Mouse (Mus musculus) forebrain, embryonic 15.5 days (tissue): ENCODE data around the gene Synj2bp. TPM values are rescaled to one million over a fixed set of nuclear protein-coding genes. Genes with fewer than 3 reads are reported as not detected.
"Not testable (repeated sequence)": the region's sequence is repeated elsewhere in the genome, so short reads cannot be mapped to it uniquely, and the experiment has no call there.

Source experiments
- ATAC-seq: fragments of 200-750 bp; cut with Nextera tagmentation; replicated peaks from 2 replicates; pipeline ENCODE4 v1.8.0; 2017; ENCODE audit warnings: mild to moderate bottlenecking, moderate TSS enrichment, moderate library complexity
- H3K27ac ChIP-seq: fragments of 300-500 bp; sonication (generic); replicated peaks from 2 replicates; pipeline ENCODE4 v1.5.1; 2015; ENCODE audit warnings: mild to moderate bottlenecking, inconsistent platforms
- H3K27me3 ChIP-seq: fragments of 300-500 bp; sonication (generic); 2 replicates; pipeline ENCODE4 v1.6.1; 2015; ENCODE audit warnings: inconsistent platforms
- H3K36me3 ChIP-seq: fragments of 300-500 bp; sonication (generic); 2 replicates; pipeline ENCODE4 v1.6.1; 2015; ENCODE audit warnings: mild to moderate bottlenecking, inconsistent platforms
- H3K4me1 ChIP-seq: fragments of 300-500 bp; sonication (generic); 2 replicates; pipeline ENCODE4 v1.6.1; 2015; ENCODE audit warnings: inconsistent platforms
- H3K4me2 ChIP-seq: fragments of 300-500 bp; sonication (generic); replicated peaks from 2 replicates; pipeline ENCODE4 v1.6.1; 2015; ENCODE audit warnings: mild to moderate bottlenecking, inconsistent platforms
- H3K4me3 ChIP-seq: fragments of 300-500 bp; sonication (generic); 2 replicates; pipeline ENCODE4 v1.5.1; 2015; ENCODE audit warnings: mild to moderate bottlenecking, inconsistent platforms
- H3K9ac ChIP-seq: fragments of 300-500 bp; sonication (generic); replicated peaks from 2 replicates; pipeline ENCODE4 v1.6.1; 2015; ENCODE audit warnings: mild to moderate bottlenecking, inconsistent platforms
- H3K9me3 ChIP-seq: fragments of 300-500 bp; sonication (generic); 2 replicates; pipeline ENCODE4 v1.6.1; 2016; ENCODE audit warnings: inconsistent platforms
- WGBS: fragments of 180-500 bp; shearing (Covaris S2); methylation state at CpG from one replicate; pipeline ENCODE4 v1.1.7; 2015; ENCODE audit warnings: mixed read lengths; 5-methylcytosine and 5-hydroxymethylcytosine counted together
- polyA plus RNA-seq: library from polyadenylated mRNA; unstranded; fragments of >200 nt; fragmentation: Nextera tagmentation; extraction: Ambion mirVana; gene quantifications from 2 replicates; pipeline ENCODE4 v1.2.1, GENCODE M21; 2015

The Synj2bp gene
- 32.3 and 36.0 TPM in 2 replicates for polyA plus RNA-seq

DNA sequence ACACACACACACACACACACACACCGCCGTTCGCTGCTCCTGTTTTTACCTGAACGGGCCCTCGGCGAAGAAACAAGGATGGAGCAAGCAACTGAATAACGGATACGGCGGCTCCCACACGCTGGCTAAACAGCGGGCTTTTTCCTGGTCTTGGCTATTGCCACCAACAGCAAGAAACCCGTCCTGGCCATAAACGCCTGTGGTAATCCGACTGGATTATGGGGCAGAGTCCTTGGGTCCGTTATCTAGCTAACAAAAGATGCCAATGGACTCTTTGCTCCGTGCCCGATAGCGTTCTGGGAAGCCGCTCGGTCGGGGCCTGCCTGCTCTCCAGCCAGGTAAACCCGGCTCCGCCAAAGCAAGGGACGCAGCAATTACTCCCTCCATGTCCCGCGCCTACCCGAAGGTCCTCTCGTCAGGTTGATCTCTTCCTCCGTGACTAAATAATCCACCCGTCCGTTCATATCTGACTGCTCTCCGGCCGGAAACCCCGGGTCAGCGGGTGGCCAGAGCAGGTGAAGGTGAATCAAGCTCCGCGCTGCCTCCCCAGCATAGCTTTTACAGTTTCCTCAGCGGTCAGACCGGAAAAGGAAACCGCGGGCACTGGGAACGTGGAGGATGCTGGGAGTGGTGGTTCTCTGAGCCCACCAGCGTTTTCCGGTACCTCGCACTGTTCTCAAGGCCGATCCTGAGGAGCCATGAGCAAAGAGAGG lies at the start of gene Synj2bp, which contains the start of gene Gm20498:
Gene Synj2bp, minus strand, starts transcription at position 596 of the 713 bp plus-strand sequence.
Gene Gm20498, minus strand, starts transcription at position 590 of the 713 bp plus-strand sequence.
- Histone ChIP-seq H3K4me1 (peaks cover 15% of the 10 kb centered on the region), H3K9me3 (no peaks in the 10 kb centered on the region), H3K36me3 (no peaks in the 10 kb centered on the region), H3K27me3 (no peaks in the 10 kb centered on the region), H3K27ac (peak within 1 kb of the TSS; percentile 71), H3K4me3 (peak within 1 kb of the TSS; percentile 83), H3K9ac (peak within 1 kb of the TSS; percentile 88), H3K4me2 (peak within 1 kb of the TSS; percentile 66)
- under 1% methylated on average over 46 of the region's 46 CpGs for WGBS
- ATAC-seq, result peak; percentile 97

DNA sequence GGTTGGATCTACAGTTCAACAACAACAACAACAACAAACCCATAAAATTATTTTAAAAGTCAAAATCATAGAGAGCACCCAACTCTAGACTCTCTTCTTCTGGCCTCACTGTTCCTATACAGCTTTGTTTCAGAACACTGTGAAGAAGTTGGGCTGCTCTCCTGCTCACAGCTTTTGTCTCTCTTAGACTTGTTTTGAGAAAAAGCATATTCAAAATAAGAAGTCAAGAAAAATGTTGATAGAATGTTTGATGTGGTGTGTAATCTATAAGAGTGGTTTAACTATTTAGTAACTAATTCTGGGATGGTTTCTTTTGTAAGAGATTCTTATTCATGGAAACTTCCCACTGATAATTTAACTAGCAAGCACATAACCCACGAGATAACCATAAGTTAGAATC lies 35.7 kb upstream of the Synj2bp start, which contains the start of gene Adam21:
Gene Adam21, minus strand, starts transcription at position 101 of the 400 bp plus-strand sequence.
- H3K27ac ChIP-seq, result no peak within 1 kb of the TSS
- WGBS, result 86% methylated on average over 1 of the region's 1 CpGs
- no peaks in the 10 kb centered on the region for H3K9me3 ChIP-seq
- H3K4me1 ChIP-seq, result no peaks in the 10 kb centered on the region
- H3K4me2 ChIP-seq, result no peak within 1 kb of the TSS
- ATAC-seq, result no peak
- H3K36me3 ChIP-seq, result peaks cover 14% of the 10 kb centered on the region
- H3K27me3 ChIP-seq, result no peaks in the 10 kb centered on the region
- no peak within 1 kb of the TSS for H3K9ac ChIP-seq
- H3K4me3 ChIP-seq, result no peak within 1 kb of the TSS

DNA sequence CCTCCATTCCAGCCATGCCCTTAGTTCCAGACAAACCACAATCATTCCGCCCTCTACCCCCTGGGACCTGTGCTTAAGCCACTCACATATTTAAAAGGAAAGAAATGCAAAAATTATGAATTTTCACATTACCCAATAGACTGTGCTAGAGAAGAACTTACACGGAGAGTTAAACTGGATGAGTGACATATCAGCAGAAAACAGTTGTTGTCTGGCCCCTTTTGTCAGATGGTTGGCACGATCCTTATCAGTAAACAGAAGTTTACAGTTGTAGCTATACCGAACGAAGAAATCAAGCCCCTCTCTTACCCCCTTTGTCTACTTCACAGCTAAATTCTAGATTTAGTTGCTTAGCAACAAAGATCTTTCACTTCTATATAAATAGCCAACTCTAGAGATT lies 35.2 kb upstream of the Synj2bp start:
- no peak overlapping the region for H3K4me3 ChIP-seq
- no peak overlapping the region for H3K4me2 ChIP-seq
- H3K27me3 ChIP-seq, result no peaks in the 10 kb centered on the region
- no peaks in the 10 kb centered on the region for H3K9me3 ChIP-seq
- no peak overlapping the region for H3K9ac ChIP-seq
- 87% methylated on average over 5 of the region's 5 CpGs for WGBS
- H3K36me3 ChIP-seq, result peaks cover 11% of the 10 kb centered on the region
- H3K4me1 ChIP-seq, result no peaks in the 10 kb centered on the region
- no peak overlapping the region for H3K27ac ChIP-seq
- ATAC-seq, result no peak

DNA sequence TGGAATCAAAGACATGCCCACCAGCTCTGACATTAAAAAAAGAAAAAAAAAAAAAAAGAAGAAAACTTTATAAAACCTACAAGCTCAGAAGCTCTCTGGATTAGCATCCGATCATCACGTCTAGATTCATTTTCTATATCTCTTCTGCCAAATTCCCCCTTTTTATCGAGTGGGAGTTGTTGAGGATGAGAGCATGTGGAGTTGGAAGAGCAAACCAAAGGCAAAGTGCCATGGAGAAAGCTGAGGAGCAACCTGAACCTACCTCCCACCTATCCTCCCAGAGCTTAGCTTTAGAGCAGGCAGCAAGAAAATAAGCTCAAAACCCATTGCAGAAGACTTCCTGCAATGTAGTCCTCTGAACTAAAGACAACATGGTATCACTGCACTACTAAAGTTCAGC lies 31.5 kb upstream of the Synj2bp start:
- no peaks in the 10 kb centered on the region for H3K9me3 ChIP-seq
- WGBS, result 96% methylated on average over 3 of the region's 3 CpGs
- no peak overlapping the region for H3K27ac ChIP-seq
- no peaks in the 10 kb centered on the region for H3K27me3 ChIP-seq
- no peaks in the 10 kb centered on the region for H3K4me1 ChIP-seq
- H3K9ac ChIP-seq, result no peak overlapping the region
- no peak overlapping the region for H3K4me2 ChIP-seq
- no peak overlapping the region for H3K4me3 ChIP-seq
- ATAC-seq, result no peak
- no peaks in the 10 kb centered on the region for H3K36me3 ChIP-seq

DNA sequence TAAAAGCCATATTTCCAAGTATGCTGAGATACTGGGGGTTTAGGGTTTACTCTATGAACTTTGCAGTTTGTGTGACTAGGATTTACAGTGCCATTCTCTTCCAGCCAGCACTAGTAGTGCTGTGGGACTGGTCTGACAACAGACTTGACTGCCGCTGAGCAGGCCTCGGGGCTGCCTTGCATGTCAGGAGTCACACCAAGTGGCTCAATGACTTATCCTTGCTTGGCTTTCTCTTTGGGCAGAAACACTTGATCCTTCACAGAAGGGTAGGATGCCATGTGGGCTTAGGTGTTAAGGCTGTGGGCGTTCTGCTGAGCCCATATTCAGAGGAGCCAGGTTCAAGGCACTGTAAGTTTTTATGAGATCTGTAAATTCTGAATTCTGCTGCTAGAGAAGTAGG lies 16.6 kb upstream of the Synj2bp start:
- Histone ChIP-seq H3K4me2 (no peak overlapping the region), H3K27ac (no peak overlapping the region), H3K9ac (no peak overlapping the region), H3K4me1 (no peaks in the 10 kb centered on the region), H3K4me3 (no peak overlapping the region), H3K9me3 (no peaks in the 10 kb centered on the region), H3K27me3 (no peaks in the 10 kb centered on the region), H3K36me3 (no peaks in the 10 kb centered on the region)
- no peak for ATAC-seq
- 91% methylated on average over 3 of the region's 3 CpGs for WGBS

DNA sequence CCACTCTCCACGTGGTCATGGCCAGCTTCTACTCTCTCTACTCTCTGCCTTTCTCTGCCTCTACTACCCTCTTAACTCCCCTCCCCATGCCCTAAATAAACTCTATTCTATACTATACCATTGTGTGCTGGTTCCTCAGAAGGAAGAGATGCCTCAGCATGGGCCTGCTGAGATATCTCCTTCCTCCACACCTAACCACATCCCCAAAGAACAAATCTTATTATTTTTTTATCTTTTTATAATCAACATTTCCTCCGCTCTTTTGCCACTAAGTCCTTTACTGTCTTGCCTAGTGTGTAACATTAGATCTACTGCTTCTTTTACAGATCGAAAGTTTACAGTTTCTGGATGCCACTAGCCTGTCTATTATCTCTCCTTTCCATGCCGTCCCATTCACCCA lies 14.5 kb upstream of the Synj2bp start:
- no peak overlapping the region for H3K27ac ChIP-seq
- H3K4me1 ChIP-seq, result no peaks in the 10 kb centered on the region
- 74% methylated on average over 4 of the region's 4 CpGs for WGBS
- H3K4me3 ChIP-seq, result no peak overlapping the region
- ATAC-seq, result no peak
- no peaks in the 10 kb centered on the region for H3K36me3 ChIP-seq
- no peaks in the 10 kb centered on the region for H3K27me3 ChIP-seq
- no peaks in the 10 kb centered on the region for H3K9me3 ChIP-seq
- H3K9ac ChIP-seq, result no peak overlapping the region
- no peak overlapping the region for H3K4me2 ChIP-seq

DNA sequence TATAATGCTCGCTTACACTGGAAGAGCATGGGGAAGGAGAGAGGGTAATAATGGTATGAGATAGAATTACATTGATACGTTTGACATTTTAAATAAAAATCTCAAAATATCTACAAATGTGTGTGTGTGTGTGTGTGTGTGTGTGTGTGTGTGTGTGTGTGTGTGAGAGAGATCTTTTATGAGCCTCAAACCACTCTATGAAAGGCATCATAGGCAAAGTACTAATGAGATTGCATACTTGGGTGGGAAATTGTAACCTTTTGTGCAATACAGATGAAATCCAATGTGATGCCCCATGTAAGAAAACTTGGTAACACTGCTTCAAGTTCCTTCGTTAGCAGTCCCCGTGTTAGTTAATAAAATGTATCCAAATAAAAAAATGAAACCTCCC lies 313 bp upstream of the Synj2bp start:
- Histone ChIP-seq H3K4me2 (peak overlapping the region; percentile 66), H3K27ac (peak overlapping the region; percentile 71), H3K27me3 (no peaks in the 10 kb centered on the region), H3K4me1 (peaks cover 15% of the 10 kb centered on the region), H3K4me3 (peak overlapping the region; percentile 83), H3K36me3 (no peaks in the 10 kb centered on the region), H3K9ac (peak overlapping the region; percentile 88), H3K9me3 (no peaks in the 10 kb centered on the region)
- ATAC-seq, result no peak; the same call in 1 of the 2 replicates
- WGBS, result 35% methylated on average over 4 of the region's 4 CpGs

DNA sequence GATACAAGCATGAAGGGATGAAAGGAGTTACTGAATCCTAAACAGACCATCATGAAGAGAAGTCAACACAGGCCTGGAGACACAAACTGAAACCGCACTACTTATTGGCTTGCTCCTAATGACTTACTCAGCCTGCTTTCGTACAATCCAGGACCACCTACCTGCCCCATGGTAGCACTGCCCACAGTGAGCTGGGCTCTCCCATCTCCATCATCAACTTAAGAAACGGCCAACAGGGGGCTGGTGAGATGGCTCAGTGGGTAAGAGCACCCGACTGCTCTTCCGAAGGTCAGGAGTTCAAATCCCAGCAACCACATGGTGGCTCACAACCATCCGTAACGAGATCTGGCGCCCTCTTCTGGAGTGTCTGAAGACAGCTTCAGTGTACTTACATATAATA lies 2.1 kb downstream of the Synj2bp start:
- H3K9ac ChIP-seq, H3K27me3 ChIP-seq, H3K36me3 ChIP-seq, H3K4me3 ChIP-seq, H3K4me2 ChIP-seq, H3K9me3 ChIP-seq, ATAC-seq, H3K27ac ChIP-seq: not testable (repeated sequence)
- H3K4me1 ChIP-seq, result peaks cover 15% of the 10 kb centered on the region
- WGBS, result 71% methylated on average over 8 of the region's 8 CpGs

DNA sequence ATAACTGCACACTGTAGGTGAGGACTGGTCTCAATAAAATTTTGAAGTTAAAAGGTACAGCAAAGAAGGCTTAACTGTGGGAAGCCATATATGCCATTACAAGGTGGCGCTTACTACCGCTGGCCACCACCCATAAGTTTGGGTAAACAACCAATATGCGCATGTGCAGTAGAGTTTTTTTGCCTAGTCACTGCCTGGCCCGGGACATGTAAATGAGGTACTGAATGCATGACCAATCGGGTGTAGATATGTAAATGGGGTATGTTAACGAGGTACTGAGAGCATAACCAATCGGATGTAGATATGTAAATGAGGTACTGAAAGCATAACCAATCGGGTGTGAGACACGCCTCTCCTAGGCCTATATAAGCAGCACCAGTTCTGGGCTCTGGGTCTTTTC lies 35.8 kb downstream of the Synj2bp start:
- 97% methylated on average over 9 of the region's 9 CpGs for WGBS

DNA sequence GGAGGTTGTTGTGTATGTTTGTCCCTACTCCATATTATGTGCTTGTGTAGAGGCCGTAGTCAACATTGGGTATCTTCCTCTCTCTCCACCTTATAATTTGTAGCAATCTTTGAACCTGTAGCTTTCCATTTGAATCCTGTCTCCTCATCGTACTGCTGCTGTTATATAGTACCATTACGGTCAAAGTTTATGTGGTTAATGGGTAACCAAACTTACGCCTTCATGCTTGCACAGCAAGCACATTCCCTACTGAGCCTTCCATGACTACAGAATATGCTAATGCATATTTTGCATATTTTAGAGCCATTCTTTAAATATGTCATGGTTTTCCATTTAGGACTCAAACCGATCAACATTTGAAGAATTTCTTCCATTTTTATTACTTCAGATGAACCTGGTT lies 42.2 kb downstream of the Synj2bp start:
- H3K27me3 ChIP-seq, result no peaks in the 10 kb centered on the region
- peaks cover 3% of the 10 kb centered on the region; the same call in 1 of the 2 replicates for H3K36me3 ChIP-seq
- no peaks in the 10 kb centered on the region for H3K9me3 ChIP-seq
- no peak overlapping the region for H3K4me3 ChIP-seq
- WGBS, result 97% methylated on average over 5 of the region's 5 CpGs
- no peaks in the 10 kb centered on the region for H3K4me1 ChIP-seq
- no peak overlapping the region for H3K27ac ChIP-seq
- H3K9ac ChIP-seq, result no peak overlapping the region
- no peak for ATAC-seq
- no peak overlapping the region for H3K4me2 ChIP-seq

More for the DNA sequence above, 35.8 kb downstream of the Synj2bp start:
- H3K4me1 ChIP-seq, H3K4me2 ChIP-seq, H3K9ac ChIP-seq, H3K9me3 ChIP-seq, H3K27me3 ChIP-seq, H3K4me3 ChIP-seq, ATAC-seq, H3K27ac ChIP-seq: not testable (repeated sequence)
- H3K36me3 ChIP-seq, result peaks cover 13% of the 10 kb centered on the region

DNA sequence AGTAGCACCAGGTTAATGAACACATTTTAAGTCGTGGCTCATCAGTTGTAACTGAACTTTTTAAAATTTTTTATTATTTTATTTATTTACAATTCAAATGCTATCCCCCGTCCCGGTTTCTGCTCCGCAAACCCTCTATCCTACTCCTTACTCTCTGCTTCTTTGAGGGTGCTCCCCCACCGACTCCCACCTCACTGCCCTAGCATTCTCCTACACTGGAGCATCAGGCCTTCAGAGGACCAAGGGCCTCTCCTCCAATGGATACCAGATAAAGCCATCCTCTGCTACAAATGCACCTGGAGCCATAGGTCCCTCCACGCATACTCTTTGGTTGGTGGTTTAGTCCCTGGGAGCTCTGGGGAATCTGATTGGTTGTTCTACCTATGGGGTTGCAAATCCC lies 47.4 kb downstream of the Synj2bp start:
- peak overlapping the region; percentile 97; the same call in 1 of the 2 replicates for H3K27ac ChIP-seq

DNA sequence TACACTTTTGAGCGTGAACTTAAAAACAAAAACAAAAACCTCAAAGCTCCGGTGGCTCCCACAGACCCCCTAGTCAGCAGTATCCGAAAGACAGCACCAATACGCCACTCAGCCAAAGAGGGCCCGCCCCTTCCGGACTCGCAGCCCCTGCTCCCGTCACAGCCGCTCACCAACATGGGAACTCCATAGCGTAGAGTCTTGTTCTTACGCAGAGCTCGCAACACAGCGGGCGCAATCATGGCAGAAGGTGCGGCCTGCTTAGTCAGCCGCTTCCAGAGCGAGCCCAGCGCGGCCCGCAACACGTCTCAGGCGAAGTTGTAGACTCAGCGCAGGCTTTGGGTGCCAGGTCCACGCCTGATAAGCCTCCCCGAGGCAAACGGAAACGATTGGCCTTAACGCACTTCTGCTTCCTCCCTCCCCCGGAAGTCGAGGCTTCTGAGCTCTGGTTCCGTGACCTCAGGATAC lies 48.0 kb downstream of the Synj2bp start, which contains the start of gene Cox16:
Gene Cox16, minus strand, starts transcription at position 401 of the 465 bp plus-strand sequence.
- peaks cover 9% of the 10 kb centered on the region for H3K4me1 ChIP-seq
- H3K27me3 ChIP-seq, result no peaks in the 10 kb centered on the region
- no peaks in the 10 kb centered on the region for H3K9me3 ChIP-seq
- H3K9ac ChIP-seq, result peak within 1 kb of the TSS; percentile 72
- ATAC-seq, result peak; percentile 99
- peak within 1 kb of the TSS; percentile 89 for H3K4me3 ChIP-seq
- peak within 1 kb of the TSS; percentile 65 for H3K4me2 ChIP-seq
- H3K27ac ChIP-seq, result peak within 1 kb of the TSS; percentile 97
- WGBS, result under 1% methylated on average over 31 of the region's 31 CpGs
- no peaks in the 10 kb centered on the region for H3K36me3 ChIP-seq

More for the DNA sequence above, 47.4 kb downstream of the Synj2bp start:
- peak; percentile 48; the same call in 1 of the 2 replicates for ATAC-seq
- Histone ChIP-seq H3K9me3 (no peaks in the 10 kb centered on the region), H3K27me3 (no peaks in the 10 kb centered on the region), H3K4me1 (peaks cover 9% of the 10 kb centered on the region), H3K4me3 (peak overlapping the region; percentile 89), H3K4me2 (peak overlapping the region; percentile 65), H3K36me3 (no peaks in the 10 kb centered on the region), H3K9ac (no peak overlapping the region)
- 49% methylated on average over 6 of the region's 6 CpGs for WGBS
